Mouse (Mus musculus): ENCODE data around the gene Bnip3. TPM values are rescaled to one million over a fixed set of nuclear protein-coding genes. Genes with fewer than 3 reads are reported as not detected.

Gene Bnip3
- polyA plus RNA-seq, 1 experiment from 2014 or later: 80.0 TPM

GRCm38 (mm10) chr7:138843421-138843820 lies 65.9 kb downstream of the Bnip3 start:
- no peak overlapping the region for H3K27ac ChIP-seq (ENCODE audit: low read depth, low read length)
- H3K4me2 ChIP-seq: no peak overlapping the region
- 89% methylated on average over 4 of the region's 4 CpGs for WGBS
- no peaks in the 10 kb centered on the region for H3K36me3 ChIP-seq (ENCODE audit: control insufficient read depth, insufficient read depth, low read length)
- no peaks in the 10 kb centered on the region for H3K27me3 ChIP-seq (ENCODE audit: control insufficient read depth, insufficient read depth, low read length)
- H3K4me3 ChIP-seq (ENCODE audit: low read depth, low read length): no peak overlapping the region
- no peak for DNase-seq (ENCODE audit: low spot score, missing footprints)
- H3K9me3 ChIP-seq (ENCODE audit: control insufficient read depth, low read length): no peaks in the 10 kb centered on the region
- H3K9ac ChIP-seq (ENCODE audit: low read length): no peak overlapping the region
- H3K4me1 ChIP-seq (ENCODE audit: control insufficient read depth, insufficient read depth, low read length): peaks cover 25% of the 10 kb centered on the region
- no peak for ATAC-seq (ENCODE audit: low FRiP score)

GRCm38 (mm10) chr7:138841436-138842151 lies 67.7 kb downstream of the Bnip3 start:
- ATAC-seq (ENCODE audit: low FRiP score) (no peak), DNase-seq (ENCODE audit: low spot score, missing footprints) (no peak)
- no peaks in the 10 kb centered on the region for H3K27me3 ChIP-seq (ENCODE audit: control insufficient read depth, insufficient read depth, low read length)
- WGBS: 71% methylated on average over 3 of the region's 3 CpGs
- no peak overlapping the region for H3K4me2 ChIP-seq
- H3K9ac ChIP-seq (ENCODE audit: low read length): no peak overlapping the region
- peaks cover 14% of the 10 kb centered on the region for H3K4me1 ChIP-seq (ENCODE audit: control insufficient read depth, insufficient read depth, low read length)
- H3K4me3 ChIP-seq (ENCODE audit: low read depth, low read length): no peak overlapping the region
- H3K9me3 ChIP-seq (ENCODE audit: control insufficient read depth, low read length): no peaks in the 10 kb centered on the region
- H3K36me3 ChIP-seq (ENCODE audit: control insufficient read depth, insufficient read depth, low read length): no peaks in the 10 kb centered on the region; the same call in 1 of the 2 replicates
- H3K27ac ChIP-seq (ENCODE audit: low read depth, low read length): no peak overlapping the region

Other genes starting within 250 kb of the Bnip3 start
- gene Ppp2r2d, start 63.4 kb downstream of the Bnip3 start, polyA plus RNA-seq (2014; fragmentation: Nextera tagmentation; extraction: Ambion mirVana): 76.2 and 79.7 TPM in 2 replicates
- 16.2 and 16.8 TPM in 2 replicates for gene Mapk1ip1, start 63.2 kb downstream of the Bnip3 start, polyA plus RNA-seq (2014; fragmentation: Nextera tagmentation; extraction: Ambion mirVana)
- gene Jakmip3, start 31.2 kb upstream of the Bnip3 start, polyA plus RNA-seq (2014; fragmentation: Nextera tagmentation; extraction: Ambion mirVana): 0.59 and 0.87 TPM in 2 replicates
- gene Dpysl4, start 176.5 kb upstream of the Bnip3 start, polyA plus RNA-seq (2014; fragmentation: Nextera tagmentation; extraction: Ambion mirVana): 167 and 179 TPM in 2 replicates